Mouse (Mus musculus): ENCODE measurements around the gene Dnajb5. TPM values are rescaled to one million over a fixed set of nuclear protein-coding genes. Genes with fewer than 3 reads are reported as not detected.
A peak's percentile ranks its signal among the peaks of the same experiment; 100 is the strongest.

Dnajb5 gene
- polyA plus RNA-seq, 1 experiment = 32.8 TPM

DNA sequence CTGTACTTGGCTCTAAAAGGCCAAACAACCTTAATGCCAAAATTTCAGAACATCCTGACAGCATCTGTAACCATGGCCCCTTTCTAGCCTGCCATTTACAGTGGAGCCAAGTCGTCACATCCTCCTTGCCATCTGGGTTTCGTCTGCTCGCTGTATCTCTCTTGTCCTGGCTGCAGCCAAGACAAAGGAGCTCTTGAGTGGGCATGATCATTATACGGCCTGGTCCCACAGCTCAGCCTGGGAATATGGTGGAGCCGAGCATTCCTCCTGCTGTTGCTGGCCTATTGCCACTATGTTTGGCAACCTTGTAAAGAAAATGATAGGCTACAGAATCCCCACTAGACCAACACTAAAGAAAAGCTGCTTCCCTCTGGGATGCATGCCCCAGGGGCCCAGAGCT, 6.3 kb upstream of the Dnajb5 start:
- no peaks in the 10 kb centered on the region for H3K79me2 ChIP-seq (ENCODE audit: control insufficient read depth, insufficient read depth)
- H3K36me3 ChIP-seq (ENCODE audit: control insufficient read depth, insufficient read depth) = no peaks in the 10 kb centered on the region
- peaks cover 7% of the 10 kb centered on the region for H3K27me3 ChIP-seq (ENCODE audit: control insufficient read depth, insufficient read depth, insufficient read length)
- TF ChIP-seq USF1 (IDR thresholded peaks at IDR 0.05; ENCODE audit: low read depth) = no peak
- H3K4me2 ChIP-seq (ENCODE audit: low read depth) = no peak overlapping the region
- no peak overlapping the region for H3ac ChIP-seq (ENCODE audit: control insufficient read depth, insufficient read length)
- H3K4me3 ChIP-seq = no peak overlapping the region

DNA sequence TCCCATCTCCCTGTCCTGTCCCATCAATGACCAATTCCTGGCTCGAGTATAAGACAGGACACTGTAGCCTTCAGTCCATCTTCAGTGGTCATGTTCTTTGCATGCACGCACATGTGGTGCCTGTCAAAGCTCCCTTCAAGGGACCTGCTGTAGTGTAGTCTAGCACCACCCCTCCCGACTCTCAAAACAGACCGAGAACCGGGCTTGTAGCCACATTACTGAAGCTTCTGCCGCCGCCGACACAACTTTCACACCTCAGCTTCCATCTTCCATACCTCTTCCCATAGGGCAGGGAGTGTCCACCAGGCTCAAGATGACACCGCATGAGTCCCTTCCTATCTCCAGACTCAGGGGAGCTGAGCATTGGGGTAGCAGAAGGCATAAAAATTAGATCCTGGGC, 5.4 kb upstream of the Dnajb5 start:
- Histone ChIP-seq H3K4me3 (no peak overlapping the region), H3ac (ENCODE audit: control insufficient read depth, insufficient read length) (no peak overlapping the region), H3K27me3 (ENCODE audit: control insufficient read depth, insufficient read depth, insufficient read length) (no peaks in the 10 kb centered on the region), H3K36me3 (ENCODE audit: control insufficient read depth, insufficient read depth) (no peaks in the 10 kb centered on the region), H3K4me2 (ENCODE audit: low read depth) (no peak overlapping the region), H3K79me2 (ENCODE audit: control insufficient read depth, insufficient read depth) (no peaks in the 10 kb centered on the region)
- no peak for TF ChIP-seq POLR2AphosphoS2 (IDR thresholded peaks at IDR 0.05; ENCODE audit: insufficient read length, low read depth)
- TF ChIP-seq MAX (IDR thresholded peaks at IDR 0.05; ENCODE audit: low read depth) = no peak

DNA sequence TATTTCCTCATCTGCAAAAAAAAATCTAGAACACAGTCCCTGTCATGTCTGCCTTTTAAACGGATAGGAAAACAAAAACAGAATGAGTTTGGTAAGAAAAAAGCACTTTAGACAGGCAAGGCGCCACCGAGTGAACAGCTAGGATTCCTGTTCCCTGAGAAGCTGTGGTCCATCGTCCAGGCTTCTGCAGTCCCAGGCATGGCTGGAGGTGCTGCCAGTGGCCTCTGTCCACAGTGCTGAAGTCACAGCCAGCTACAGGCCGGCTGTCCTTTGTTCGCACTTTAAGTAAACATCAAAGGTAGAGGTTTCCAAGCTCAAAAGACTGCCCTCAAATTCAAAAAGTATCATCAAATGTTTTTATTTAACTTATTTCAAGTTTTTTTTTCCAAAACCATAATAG, 4.6 kb upstream of the Dnajb5 start:
- Histone ChIP-seq H3K36me3 (ENCODE audit: control insufficient read depth, insufficient read depth) (no peaks in the 10 kb centered on the region), H3K4me3 (no peak overlapping the region), H3ac (ENCODE audit: control insufficient read depth, insufficient read length) (no peak overlapping the region), H3K4me2 (ENCODE audit: low read depth) (no peak overlapping the region), H3K79me2 (ENCODE audit: control insufficient read depth, insufficient read depth) (no peaks in the 10 kb centered on the region), H3K27me3 (ENCODE audit: control insufficient read depth, insufficient read depth, insufficient read length) (no peaks in the 10 kb centered on the region)
- no peak for TF ChIP-seq MYOG (IDR thresholded peaks at IDR 0.05; ENCODE audit: control insufficient read depth in 1 of 3, insufficient read depth in 1 of 3, insufficient read length in 2 of 3, low read depth in 2 of 3)
- TF ChIP-seq POLR2AphosphoS2 (IDR thresholded peaks at IDR 0.05; ENCODE audit: insufficient read length, low read depth) = no peak
- TF ChIP-seq REST (IDR thresholded peaks at IDR 0.05; ENCODE audit: insufficient read depth, insufficient read length) = peak; percentile 97

DNA sequence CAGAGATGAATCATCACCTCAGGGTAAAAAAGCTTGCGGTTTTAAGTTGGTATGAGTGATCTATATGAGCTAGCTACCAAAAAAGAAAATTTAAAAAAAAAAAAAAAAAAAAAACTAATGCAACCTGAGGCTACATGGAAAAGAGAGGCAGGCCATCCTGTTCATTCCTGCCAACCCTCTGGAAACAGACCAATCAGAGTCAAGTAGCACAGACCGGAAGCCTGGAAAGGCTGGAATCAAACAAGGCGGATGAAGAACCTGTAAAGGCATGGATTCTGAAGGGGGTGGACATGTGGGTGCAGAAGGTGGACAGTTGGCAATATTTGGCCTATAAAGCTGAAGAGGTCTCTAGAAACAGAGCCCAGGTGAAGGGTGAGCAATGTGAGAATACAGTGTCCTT, 4.2 kb upstream of the Dnajb5 start:
- H3K27me3 ChIP-seq (ENCODE audit: control insufficient read depth, insufficient read depth, insufficient read length) = no peaks in the 10 kb centered on the region
- H3K4me2 ChIP-seq (ENCODE audit: low read depth) = no peak overlapping the region
- H3K79me2 ChIP-seq (ENCODE audit: control insufficient read depth, insufficient read depth) = no peaks in the 10 kb centered on the region
- no peaks in the 10 kb centered on the region for H3K36me3 ChIP-seq (ENCODE audit: control insufficient read depth, insufficient read depth)
- H3K4me3 ChIP-seq = no peak overlapping the region
- TF ChIP-seq MYOG (IDR thresholded peaks at IDR 0.05; ENCODE audit: control insufficient read depth in 1 of 3, insufficient read depth in 1 of 3, insufficient read length in 2 of 3, low read depth in 2 of 3) = no peak
- no peak overlapping the region for H3ac ChIP-seq (ENCODE audit: control insufficient read depth, insufficient read length)

DNA sequence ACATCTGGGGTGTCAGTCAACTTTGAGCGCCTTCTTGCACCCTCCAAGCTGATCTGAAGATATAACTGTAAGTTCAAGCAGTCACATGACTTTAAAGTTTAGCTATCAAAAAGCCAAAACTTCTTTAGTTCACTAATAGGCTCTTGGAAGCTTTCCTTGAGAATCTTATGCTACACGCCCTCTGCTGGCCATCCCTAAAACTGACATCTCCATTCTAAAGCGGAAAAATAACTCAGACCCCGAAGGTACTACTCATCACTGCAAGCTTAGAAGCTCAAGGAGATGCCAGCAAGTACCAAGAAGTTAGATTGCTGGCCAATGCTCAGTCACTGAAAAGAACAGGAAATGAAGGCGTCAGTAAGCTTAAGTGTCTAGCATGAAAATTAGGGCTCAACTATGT, 3.7 kb upstream of the Dnajb5 start:
- Histone ChIP-seq H3K79me2 (ENCODE audit: control insufficient read depth, insufficient read depth) (peaks cover 3% of the 10 kb centered on the region), H3ac (ENCODE audit: control insufficient read depth, insufficient read length) (no peak overlapping the region), H3K4me2 (ENCODE audit: low read depth) (no peak overlapping the region), H3K36me3 (ENCODE audit: control insufficient read depth, insufficient read depth) (no peaks in the 10 kb centered on the region), H3K27me3 (ENCODE audit: control insufficient read depth, insufficient read depth, insufficient read length) (no peaks in the 10 kb centered on the region), H3K4me3 (no peak overlapping the region)
- TF ChIP-seq POLR2AphosphoS2 (IDR thresholded peaks at IDR 0.05; ENCODE audit: insufficient read length, low read depth) (no peak), SRF (IDR thresholded peaks at IDR 0.05; ENCODE audit: control insufficient read depth, insufficient read length, low read depth) (no peak), REST (IDR thresholded peaks at IDR 0.05; ENCODE audit: insufficient read depth, insufficient read length) (no peak), TCF3 (IDR thresholded peaks at IDR 0.05; ENCODE audit: insufficient read length, low read depth) (no peak), MAX (IDR thresholded peaks at IDR 0.05; ENCODE audit: low read depth) (no peak), E2F4 (IDR thresholded peaks at IDR 0.05; ENCODE audit: insufficient read depth) (no peak), MYOG (IDR thresholded peaks at IDR 0.05; ENCODE audit: control insufficient read depth in 1 of 3, insufficient read depth in 1 of 3, insufficient read length in 2 of 3, low read depth in 2 of 3) (no peak), MYOD1 (IDR thresholded peaks at IDR 0.05; ENCODE audit: control insufficient read depth in 1 of 3, insufficient read length in 2 of 3, low read depth in 2 of 3) (no peak), TCF12 (IDR thresholded peaks at IDR 0.05; ENCODE audit: insufficient read depth, poor library complexity, severe bottlenecking) (no peak), CEBPB (IDR thresholded peaks at IDR 0.05; ENCODE audit: insufficient read depth, poor library complexity, severe bottlenecking) (no peak), POLR2A (IDR thresholded peaks at IDR 0.05; ENCODE audit: insufficient read length, low read depth) (no peak)

DNA sequence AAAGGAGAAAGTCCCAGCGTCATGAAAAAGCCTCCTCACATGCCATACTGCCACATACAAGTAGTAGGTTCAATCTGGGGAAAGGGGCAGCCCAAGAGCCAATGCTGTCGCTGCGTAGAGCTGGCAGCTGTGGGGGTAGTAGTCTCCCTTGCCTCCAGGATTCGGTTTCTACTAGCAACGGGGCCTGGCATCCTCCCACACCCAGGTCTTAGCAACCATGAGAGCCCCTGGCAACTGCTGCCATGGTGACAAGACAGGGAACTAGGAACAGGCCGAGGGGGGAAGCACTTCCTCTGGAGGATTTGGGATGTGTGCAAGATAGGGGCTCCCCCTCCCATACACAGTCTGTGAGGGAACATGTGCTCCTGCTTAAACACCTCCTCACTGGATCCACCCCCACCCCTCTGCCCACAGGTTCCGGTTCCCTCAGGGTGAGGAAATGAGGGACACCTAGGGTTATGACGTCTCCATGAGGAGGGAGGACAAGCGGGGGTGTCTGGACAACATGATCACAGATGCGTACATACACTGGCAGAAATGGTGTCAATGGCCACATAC, 2.8 kb upstream of the Dnajb5 start:
- Histone ChIP-seq H3K4me3 (no peak overlapping the region), H3K27me3 (ENCODE audit: control insufficient read depth, insufficient read depth, insufficient read length) (no peaks in the 10 kb centered on the region), H3ac (ENCODE audit: control insufficient read depth, insufficient read length) (no peak overlapping the region), H3K4me2 (ENCODE audit: low read depth) (no peak overlapping the region), H3K79me2 (ENCODE audit: control insufficient read depth, insufficient read depth) (peaks cover 7% of the 10 kb centered on the region), H3K36me3 (ENCODE audit: control insufficient read depth, insufficient read depth) (no peaks in the 10 kb centered on the region)
- TF ChIP-seq MYOD1 (IDR thresholded peaks at IDR 0.05; ENCODE audit: control insufficient read depth in 1 of 3, insufficient read length in 2 of 3, low read depth in 2 of 3) (no peak), TCF12 (IDR thresholded peaks at IDR 0.05; ENCODE audit: insufficient read depth, poor library complexity, severe bottlenecking) (no peak), MYOG (IDR thresholded peaks at IDR 0.05; ENCODE audit: control insufficient read depth in 1 of 3, insufficient read depth in 1 of 3, insufficient read length in 2 of 3, low read depth in 2 of 3) (no peak), POLR2AphosphoS2 (IDR thresholded peaks at IDR 0.05; ENCODE audit: insufficient read length, low read depth) (no peak), USF1 (IDR thresholded peaks at IDR 0.05; ENCODE audit: low read depth) (no peak), TCF3 (IDR thresholded peaks at IDR 0.05; ENCODE audit: insufficient read length, low read depth) (no peak)

Data from myocyte (in vitro differentiated cells).